Mouse (Mus musculus): ENCODE data around the gene Fbln2.

Gene Fbln2

DNA sequence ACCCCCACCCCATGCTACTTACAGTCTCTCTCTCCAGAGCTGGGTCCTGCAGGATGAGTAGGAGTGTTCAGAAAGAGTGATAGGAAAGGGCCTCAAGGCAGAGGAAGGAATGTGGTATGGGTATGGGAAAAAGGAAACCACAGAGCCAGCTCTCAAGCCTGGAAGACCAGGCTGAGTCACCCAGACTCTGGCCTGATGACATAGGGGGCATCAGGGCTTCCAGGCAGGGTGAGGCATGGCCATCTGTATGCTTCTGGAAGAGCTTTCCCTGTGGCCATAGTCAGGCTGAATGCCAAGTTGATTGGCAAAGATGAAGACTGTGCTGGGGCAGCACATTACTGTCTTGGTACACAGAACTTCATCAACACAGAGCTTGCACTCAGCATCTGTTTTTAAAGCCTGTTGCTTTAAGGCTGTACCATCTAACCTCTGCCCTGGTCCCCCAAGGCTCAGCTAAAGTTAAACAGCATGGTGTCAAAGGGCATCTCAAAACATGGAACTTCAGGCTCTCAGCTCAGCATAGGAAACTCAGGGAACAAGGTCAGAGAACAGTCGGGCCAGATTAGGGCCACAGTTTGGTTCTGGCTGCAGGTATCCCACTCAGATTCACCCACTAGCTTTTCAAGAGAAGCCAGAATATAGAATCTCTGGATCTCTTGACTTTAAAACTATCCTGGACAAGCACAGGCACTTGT, 19.3 kb upstream of the Fbln2 start:
- DNase-seq = no peak

- no peak for DNase-seq
Measured at GRCm38 (mm10) chr6:91198456-91198855, 13.8 kb upstream of the Fbln2 start.

DNA sequence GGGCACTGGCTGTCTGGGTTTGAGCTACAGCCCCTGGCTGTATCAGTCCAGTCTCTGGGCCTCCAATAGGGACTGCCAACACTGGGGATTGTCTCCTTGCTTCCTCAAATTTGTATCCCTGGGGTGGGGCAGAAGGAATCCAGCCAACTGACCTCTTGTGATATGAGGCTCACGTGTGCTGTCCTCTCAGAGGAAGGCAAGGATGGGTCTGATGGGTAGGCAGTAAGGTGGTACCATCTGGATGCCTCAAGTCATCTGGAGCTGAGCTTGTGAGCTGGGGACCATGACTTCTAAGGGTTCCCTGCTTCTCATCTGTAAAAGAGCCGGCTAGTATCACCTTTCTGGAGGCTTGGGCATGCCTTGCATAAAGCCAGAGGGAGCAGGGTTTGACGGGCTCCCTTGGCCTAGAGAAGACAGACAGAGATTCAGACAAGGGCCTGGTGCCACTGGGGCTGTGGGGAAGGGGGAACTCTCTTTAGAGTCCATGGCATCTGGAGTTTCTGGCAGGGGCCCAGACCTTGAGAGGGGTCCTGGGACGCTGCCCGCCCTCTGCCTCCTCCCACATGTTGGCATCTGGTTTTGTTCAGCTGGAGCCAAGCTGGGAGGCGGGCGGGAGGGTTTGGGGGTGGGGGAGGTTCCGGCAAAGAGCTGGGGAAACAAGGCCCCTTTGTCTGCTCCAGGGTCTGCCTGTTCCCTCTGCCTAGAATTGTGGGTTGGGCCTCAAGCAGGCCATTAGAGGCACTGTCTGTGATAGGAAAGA, 11.6 kb upstream of the Fbln2 start:
- no peak for DNase-seq

GRCm38 (mm10) chr6:91201881-91202341, 10.3 kb upstream of the Fbln2 start:
- no peak for DNase-seq

- DNase-seq = no peak
Measured at GRCm38 (mm10) chr6:91202571-91202970, 9.7 kb upstream of the Fbln2 start.

DNA sequence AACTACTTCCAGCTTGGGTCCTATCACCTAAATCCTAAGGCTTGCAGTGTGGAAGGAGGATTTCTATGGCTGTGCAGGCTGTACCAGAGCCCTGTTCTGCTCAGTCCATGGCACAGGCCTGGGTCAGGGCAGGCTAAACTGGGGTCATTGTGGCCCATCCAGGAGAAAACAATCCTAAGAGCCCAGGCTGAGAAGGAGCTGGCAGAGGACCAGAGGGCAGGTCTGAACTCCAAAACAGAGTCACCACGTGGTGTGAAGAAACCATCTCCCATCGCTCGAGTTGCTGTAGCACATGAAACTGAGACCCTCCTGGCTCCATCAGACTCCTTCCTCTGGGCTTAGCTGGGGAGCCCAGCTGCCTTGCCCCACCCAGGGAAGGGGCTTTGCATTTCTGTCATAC, 6.9 kb upstream of the Fbln2 start:
- DNase-seq = no peak

GRCm38 (mm10) chr6:91205791-91206190, 6.5 kb upstream of the Fbln2 start:
- DNase-seq = no peak

DNA sequence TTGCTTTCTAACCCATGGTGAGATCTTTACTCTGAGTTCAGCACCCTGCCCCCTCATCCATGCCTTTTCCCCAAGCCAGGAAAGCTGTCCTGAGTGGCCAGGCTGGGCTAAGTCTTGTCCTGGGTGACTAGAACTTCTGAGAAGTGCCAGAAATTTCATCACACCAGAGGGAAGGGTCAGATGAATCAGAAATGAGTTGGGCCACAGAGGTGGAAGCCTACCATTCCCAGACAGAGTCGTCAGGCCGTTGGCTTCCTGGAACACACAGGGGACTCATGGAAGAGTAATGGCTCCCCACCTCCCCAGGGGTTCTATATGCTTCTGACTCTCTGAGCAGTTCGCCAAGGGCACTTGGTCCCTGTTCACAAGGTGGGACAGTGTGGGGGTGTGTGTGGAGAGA, 4.8 kb upstream of the Fbln2 start:
- DNase-seq = no peak

- no peak for DNase-seq
Measured at GRCm38 (mm10) chr6:91209780-91210179, 2.5 kb upstream of the Fbln2 start.

GRCm38 (mm10) chr6:91210852-91211251, 1.4 kb upstream of the Fbln2 start:
- DNase-seq = no peak

DNA sequence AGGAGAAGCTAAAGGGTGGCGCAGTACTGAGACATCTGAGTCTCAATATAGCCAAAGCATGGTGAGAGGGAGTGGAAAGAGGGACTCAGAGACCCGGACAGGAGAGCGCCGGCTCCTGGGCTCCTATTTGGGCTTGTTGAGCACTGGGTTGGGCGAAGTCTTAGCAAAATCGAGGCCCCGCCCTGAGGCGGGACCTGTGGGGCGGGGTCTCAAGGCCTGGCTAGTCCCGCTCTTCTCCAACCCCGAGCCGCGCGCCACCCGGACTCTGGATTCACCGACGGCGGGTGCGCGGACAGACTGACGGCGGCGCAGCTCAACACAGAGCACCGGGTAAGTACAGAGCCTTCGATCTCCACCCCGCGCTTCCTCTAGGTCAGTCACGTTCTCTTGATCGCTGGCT, 316 bp downstream of the Fbln2 start:
- DNase-seq = no peak

- DNase-seq = no peak
Measured at GRCm38 (mm10) chr6:91213287-91214218, 1.3 kb downstream of the Fbln2 start.

- DNase-seq = no peak
Measured at GRCm38 (mm10) chr6:91215454-91215853, 3.2 kb downstream of the Fbln2 start.

DNA sequence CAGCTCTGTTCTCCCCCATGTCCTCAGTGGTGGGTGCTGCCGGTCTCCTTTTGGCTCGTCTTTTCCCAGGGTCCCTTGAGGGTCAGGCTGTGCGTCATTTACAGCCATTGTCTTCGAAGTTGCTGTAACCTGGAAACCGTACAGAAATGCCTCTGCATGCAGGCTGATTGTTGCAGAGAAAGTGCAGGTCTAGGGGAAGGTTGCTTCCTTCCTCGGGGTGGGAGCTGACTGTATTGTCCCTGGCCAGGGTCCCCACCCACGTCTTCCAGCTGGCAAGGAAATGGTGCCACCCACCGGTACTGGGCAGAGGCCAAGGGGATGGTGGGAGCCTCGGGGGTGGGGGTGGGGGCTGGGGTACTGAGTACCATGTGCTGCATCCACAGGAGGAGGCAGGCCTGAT, 6.2 kb downstream of the Fbln2 start:
- no peak for DNase-seq

DNA sequence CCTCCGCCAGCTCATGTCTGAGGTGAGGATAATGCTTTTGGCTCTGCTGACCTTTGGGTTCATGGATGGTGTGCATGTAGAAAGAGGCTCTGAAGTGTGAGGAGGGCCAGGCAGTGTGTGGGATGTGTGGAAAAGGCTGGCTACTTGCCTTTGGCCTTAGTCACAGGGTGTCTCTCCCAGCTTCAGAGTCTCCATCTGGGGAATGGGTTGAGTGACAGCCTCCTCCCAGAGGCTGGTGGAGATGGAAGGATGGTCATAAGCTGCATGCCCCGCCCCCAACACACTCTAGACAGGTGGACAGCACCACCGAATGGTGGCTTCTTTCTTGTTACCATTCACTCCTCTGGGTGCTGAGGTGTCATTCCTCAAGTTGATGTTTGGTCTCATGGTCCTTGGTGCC, 6.6 kb downstream of the Fbln2 start:
- no peak for DNase-seq

DNA sequence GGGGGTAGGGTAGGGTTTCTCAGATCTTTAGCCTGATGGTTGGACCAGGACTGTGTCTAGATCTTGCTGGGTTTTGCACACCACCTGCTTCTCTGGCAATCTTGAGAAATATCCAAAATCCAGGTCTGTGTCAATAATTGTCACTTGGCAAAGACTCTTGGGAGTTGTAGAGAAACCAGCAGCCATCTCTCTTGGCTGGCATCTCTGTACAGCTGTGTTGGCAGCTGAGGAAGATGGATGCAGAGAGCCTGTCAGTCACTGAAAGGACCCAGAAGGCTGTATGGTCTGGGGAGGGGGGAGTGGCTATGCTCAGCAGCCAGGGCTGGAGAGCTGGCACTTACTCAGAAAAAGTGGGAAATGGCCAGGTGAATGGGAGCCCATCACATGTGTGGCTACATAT, 7.8 kb downstream of the Fbln2 start:
- DNase-seq = no peak

DNA sequence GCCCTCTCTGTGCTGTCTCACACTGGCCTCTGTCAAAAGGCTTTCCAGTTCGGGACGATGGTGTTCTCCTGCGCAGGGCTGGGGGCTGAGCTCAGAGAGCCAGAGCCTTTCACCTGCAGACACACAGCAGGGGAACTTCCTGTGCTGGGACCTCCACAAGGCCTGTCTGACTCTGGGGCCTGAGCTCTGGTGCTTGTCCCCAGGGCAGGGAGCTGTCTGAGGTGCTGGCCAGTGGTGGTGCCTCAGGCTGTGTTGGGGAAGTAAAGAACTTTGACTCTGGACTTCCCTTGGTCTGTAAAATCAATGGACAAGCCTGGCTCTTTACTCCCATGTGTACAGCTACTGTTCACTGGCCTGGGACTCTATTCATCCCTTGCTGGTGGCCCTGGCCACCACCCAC, 8.8 kb downstream of the Fbln2 start:
- no peak for DNase-seq

DNA sequence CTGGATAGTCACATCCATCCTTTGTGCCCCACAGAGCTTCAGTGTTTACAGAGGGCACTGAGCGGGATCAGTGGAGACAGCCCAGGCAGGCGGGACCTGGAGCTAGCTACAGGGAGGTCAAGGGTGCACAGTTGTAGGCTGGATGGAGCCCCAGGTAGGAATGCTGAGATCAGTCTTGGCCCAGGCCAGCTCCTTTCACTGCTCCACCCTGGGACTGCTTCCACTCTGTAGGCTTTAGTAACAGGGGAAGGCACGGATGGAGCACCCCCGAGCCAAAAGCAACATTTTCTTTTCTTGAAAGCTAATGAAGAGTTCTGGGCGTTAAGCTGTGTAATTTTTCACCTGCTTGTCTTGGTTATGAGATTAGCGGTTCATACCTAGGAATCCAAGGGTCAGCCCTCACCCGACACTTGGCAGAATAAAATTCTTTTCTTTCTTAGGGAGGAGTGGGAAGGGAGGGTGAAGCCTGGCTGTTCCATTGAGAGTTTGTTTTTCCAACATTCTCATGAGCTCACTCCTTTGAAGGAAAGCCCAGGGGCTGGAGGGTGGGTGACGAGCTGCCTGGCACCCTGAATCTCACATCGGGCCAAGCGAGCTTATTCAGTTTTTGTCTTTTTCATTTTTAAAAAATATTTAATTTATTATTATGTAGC, 10.6 kb downstream of the Fbln2 start:
- DNase-seq = no peak

GRCm38 (mm10) chr6:91224939-91225338, 12.7 kb downstream of the Fbln2 start:
- DNase-seq = peak; percentile 9

DNA sequence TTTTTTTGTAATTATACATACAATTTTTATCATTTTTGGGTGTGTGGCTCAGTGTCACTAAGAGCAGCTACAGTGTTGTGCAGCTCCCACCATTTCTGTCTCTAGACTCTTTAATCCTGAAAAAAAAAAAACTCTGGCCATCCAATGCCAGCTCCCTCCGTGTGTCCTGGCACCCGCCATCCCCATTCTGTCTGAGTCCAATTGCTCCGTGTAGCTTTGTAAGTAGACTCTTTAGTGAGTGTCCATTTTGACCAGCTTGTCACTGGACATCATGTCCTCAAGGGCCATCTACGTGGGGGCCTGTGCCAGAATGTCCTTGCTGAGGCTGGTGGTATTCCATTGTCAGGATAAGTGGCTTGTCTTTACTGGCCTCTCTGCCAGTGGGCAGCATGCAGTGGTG, 13.1 kb downstream of the Fbln2 start:
- DNase-seq = no peak

GRCm38 (mm10) chr6:91226058-91226457, 13.8 kb downstream of the Fbln2 start:
- DNase-seq = no peak

- no peak for DNase-seq
Measured at GRCm38 (mm10) chr6:91228980-91229379, 16.7 kb downstream of the Fbln2 start.

DNA sequence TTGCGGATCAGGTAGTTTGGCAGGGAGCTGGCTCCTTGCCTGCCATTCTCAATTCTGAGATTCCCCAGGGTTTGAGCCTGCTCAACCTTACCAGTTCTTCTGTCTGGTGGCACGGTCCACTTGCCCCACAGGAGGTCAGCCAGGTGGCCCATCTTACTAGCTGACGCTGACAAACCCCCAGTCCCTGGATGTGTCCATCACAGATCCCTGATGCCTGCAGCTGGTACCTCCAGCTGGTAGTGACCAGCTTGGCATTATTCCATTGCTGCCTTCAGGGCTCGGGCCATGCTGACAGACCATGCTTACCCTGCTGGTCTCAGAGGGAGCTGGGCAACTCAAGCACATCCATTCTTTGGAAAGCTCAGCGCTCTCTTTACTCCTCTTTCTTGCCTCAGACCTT, 18.7 kb downstream of the Fbln2 start:
- DNase-seq = no peak

All from kidney, adult 11 months (tissue).